Mouse (Mus musculus) midbrain, embryonic 13.5 days (tissue): ENCODE data around the gene Shc1. TPM values are rescaled to one million over a fixed set of nuclear protein-coding genes. Genes with fewer than 3 reads are reported as not detected.

ENCODE experiments used
- ATAC-seq: fragments of 200-750 bp; cut with Nextera tagmentation; 2 replicates; pipeline ENCODE4 v1.8.0; 2017; ENCODE audit warnings: mild to moderate bottlenecking, moderate TSS enrichment, moderate library complexity
- H3K27ac ChIP-seq: fragments of 300-500 bp; sonication (generic); 2 replicates; pipeline ENCODE4 v1.5.1; 2015; ENCODE audit warnings: inconsistent platforms, mild to moderate bottlenecking, moderate library complexity
- H3K27me3 ChIP-seq: fragments of 300-500 bp; sonication (generic); 2 replicates; pipeline ENCODE4 v1.6.1; 2015; ENCODE audit warnings: mild to moderate bottlenecking, inconsistent platforms
- H3K36me3 ChIP-seq: fragments of 300-500 bp; sonication (generic); 2 replicates; pipeline ENCODE4 v1.6.1; 2015; ENCODE audit warnings: mild to moderate bottlenecking, inconsistent platforms
- H3K4me1 ChIP-seq: fragments of 300-500 bp; sonication (generic); replicated peaks from 2 replicates; pipeline ENCODE4 v1.6.1; 2015; ENCODE audit warnings: inconsistent platforms
- H3K4me2 ChIP-seq: fragments of 300-500 bp; sonication (generic); replicated peaks from 2 replicates; pipeline ENCODE4 v1.6.1; 2015; ENCODE audit warnings: moderate library complexity, mild to moderate bottlenecking, inconsistent platforms
- H3K4me3 ChIP-seq: fragments of 300-500 bp; sonication (generic); replicated peaks from 2 replicates; pipeline ENCODE4 v1.5.1; 2015; ENCODE audit warnings: mild to moderate bottlenecking, inconsistent platforms
- H3K9ac ChIP-seq: fragments of 300-500 bp; sonication (generic); replicated peaks from 2 replicates; pipeline ENCODE4 v1.6.1; 2015; ENCODE audit warnings: mild to moderate bottlenecking, inconsistent platforms
- H3K9me3 ChIP-seq: fragments of 300-500 bp; sonication (generic); 2 replicates; pipeline ENCODE4 v1.6.1; 2016; ENCODE audit warnings: mild to moderate bottlenecking, inconsistent platforms
- WGBS: fragments of 180-500 bp; shearing (Covaris S2); methylation state at CpG from one replicate; pipeline ENCODE4 v1.1.7; 2015; 5-methylcytosine and 5-hydroxymethylcytosine counted together
- polyA plus RNA-seq: library from polyadenylated mRNA; unstranded; fragments of >200 nt; fragmentation: Nextera tagmentation; extraction: Ambion mirVana; gene quantifications from 2 replicates; pipeline ENCODE4 v1.2.1, GENCODE M21; 2015

The Shc1 gene
- polyA plus RNA-seq, 1 experiment from 2014 or later, result 17.8 TPM

- ATAC-seq, result no peak
- Histone ChIP-seq H3K27ac (no peak overlapping the region), H3K9me3 (no peaks in the 10 kb centered on the region), H3K4me3 (no peak overlapping the region), H3K27me3 (no peaks in the 10 kb centered on the region), H3K9ac (no peak overlapping the region), H3K4me2 (no peak overlapping the region), H3K4me1 (peaks cover 13% of the 10 kb centered on the region), H3K36me3 (peaks cover 42% of the 10 kb centered on the region)
- 62% methylated on average over 16 of the region's 16 CpGs for WGBS
These were observed 9.8 kb upstream of the Shc1 start for GRCm38 (mm10) chr3:89408448-89408847.

DNA sequence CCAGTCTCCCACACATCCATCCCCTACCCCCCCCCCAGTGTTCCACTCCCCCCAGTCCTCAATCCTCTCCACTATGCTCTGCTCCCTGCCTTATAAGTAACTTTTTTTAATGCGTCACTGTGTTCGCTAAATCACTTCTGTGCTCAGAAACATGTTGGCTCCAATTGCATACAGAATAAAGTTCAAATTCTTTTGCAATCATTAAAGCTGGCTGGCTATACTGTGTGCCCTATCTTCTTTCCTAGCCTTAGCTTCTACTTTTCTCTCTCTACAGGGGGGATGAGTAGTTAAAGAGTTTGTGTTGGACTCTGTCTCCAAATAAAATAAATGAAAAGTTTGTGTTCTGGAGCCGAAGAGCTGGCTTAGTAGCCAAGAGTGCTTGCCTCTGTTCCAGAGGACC is 8.5 kb upstream of the Shc1 start:
- Histone ChIP-seq H3K9ac (no peak overlapping the region), H3K27me3 (no peaks in the 10 kb centered on the region), H3K4me1 (peaks cover 13% of the 10 kb centered on the region), H3K27ac (no peak overlapping the region), H3K9me3 (no peaks in the 10 kb centered on the region), H3K4me2 (no peak overlapping the region), H3K4me3 (no peak overlapping the region), H3K36me3 (peaks cover 41% of the 10 kb centered on the region)
- 94% methylated on average over 3 of the region's 3 CpGs for WGBS
- no peak for ATAC-seq

- Histone ChIP-seq H3K4me1 (peaks cover 13% of the 10 kb centered on the region), H3K9me3 (no peaks in the 10 kb centered on the region), H3K27me3 (no peaks in the 10 kb centered on the region), H3K36me3 (peaks cover 41% of the 10 kb centered on the region), H3K9ac (peak overlapping the region; percentile 60), H3K27ac (peak overlapping the region; percentile 67), H3K4me3 (peak overlapping the region; percentile 52), H3K4me2 (peak overlapping the region; percentile 69)
- 79% methylated on average over 10 of the region's 10 CpGs for WGBS
- no peak for ATAC-seq
These were observed 7.4 kb upstream of the Shc1 start for GRCm38 (mm10) chr3:89410864-89411263.

DNA sequence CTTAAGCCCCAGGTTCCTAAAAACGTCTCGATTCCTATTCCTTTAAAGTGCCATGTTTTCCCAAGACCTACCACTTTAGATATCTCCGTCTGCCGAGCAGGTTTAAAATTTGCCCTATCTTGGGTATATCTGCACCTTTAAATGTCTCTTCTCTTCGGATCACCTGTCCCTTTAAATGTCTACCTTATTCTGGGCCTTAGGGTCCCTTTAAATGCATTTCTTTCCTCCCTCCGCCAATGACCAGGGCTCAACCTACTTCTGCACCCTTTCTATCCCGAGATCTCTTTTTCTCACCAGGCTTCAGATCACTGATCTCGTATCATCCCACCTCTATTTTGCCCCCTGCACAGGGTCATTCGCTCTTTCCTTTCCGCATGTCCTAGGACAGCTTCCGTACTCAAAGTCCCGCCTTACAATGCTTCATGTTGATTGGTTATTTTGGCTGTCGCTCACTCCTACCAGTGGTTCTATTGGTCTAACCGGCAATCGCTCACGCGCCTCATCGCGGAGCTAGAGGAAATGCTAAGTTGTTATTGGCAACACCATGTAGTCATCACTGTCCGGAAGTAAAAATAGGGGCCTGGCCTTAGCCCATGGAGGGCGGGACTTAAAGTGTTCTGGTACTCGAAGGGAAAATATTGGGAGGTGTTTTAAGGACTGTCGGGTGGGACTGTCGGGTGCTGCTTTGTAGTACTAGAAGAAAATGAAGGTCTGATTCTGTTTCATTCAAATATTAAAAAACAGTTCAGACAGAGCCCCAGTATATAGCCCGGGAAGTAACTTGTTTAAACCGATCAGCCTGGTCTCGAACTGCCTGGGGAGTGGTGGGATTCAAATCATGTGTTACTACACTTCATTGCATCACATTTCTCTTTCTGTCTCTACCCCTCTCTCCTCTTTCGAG is 6.5 kb upstream of the Shc1 start, which contains the start of gene Flad1:
Gene Flad1 (minus strand): TSS at position 381 of the 904 bp plus-strand sequence.
- H3K9ac ChIP-seq, result peak within 1 kb of the TSS; percentile 60
- 7% methylated on average over 28 of the region's 28 CpGs for WGBS
- ATAC-seq, result peak; percentile 100
- H3K36me3 ChIP-seq, result peaks cover 43% of the 10 kb centered on the region
- no peaks in the 10 kb centered on the region for H3K9me3 ChIP-seq
- H3K4me2 ChIP-seq, result peak within 1 kb of the TSS; percentile 69
- peaks cover 20% of the 10 kb centered on the region for H3K4me1 ChIP-seq
- no peaks in the 10 kb centered on the region for H3K27me3 ChIP-seq
- peak within 1 kb of the TSS; percentile 67 for H3K27ac ChIP-seq
- H3K4me3 ChIP-seq, result peak within 1 kb of the TSS; percentile 52

GRCm38 (mm10) chr3:89416158-89416557 is 2.1 kb upstream of the Shc1 start:
- no peak overlapping the region for H3K27ac ChIP-seq
- no peaks in the 10 kb centered on the region for H3K27me3 ChIP-seq
- no peak overlapping the region for H3K4me3 ChIP-seq
- WGBS, result 96% methylated on average over 8 of the region's 8 CpGs
- H3K9me3 ChIP-seq, result no peaks in the 10 kb centered on the region
- no peak overlapping the region for H3K4me2 ChIP-seq
- ATAC-seq, result no peak
- no peak overlapping the region for H3K9ac ChIP-seq
- peaks cover 23% of the 10 kb centered on the region for H3K36me3 ChIP-seq
- H3K4me1 ChIP-seq, result peaks cover 42% of the 10 kb centered on the region

GRCm38 (mm10) chr3:89417131-89417530 is 1.1 kb upstream of the Shc1 start:
- H3K4me2 ChIP-seq, result peak overlapping the region; percentile 88
- 28% methylated on average over 2 of the region's 2 CpGs for WGBS
- no peaks in the 10 kb centered on the region for H3K27me3 ChIP-seq
- H3K27ac ChIP-seq, result peak overlapping the region; percentile 74
- H3K4me1 ChIP-seq, result peaks cover 51% of the 10 kb centered on the region
- no peak for ATAC-seq
- H3K36me3 ChIP-seq, result peaks cover 23% of the 10 kb centered on the region
- peak overlapping the region; percentile 66 for H3K9ac ChIP-seq
- peak overlapping the region; percentile 57 for H3K4me3 ChIP-seq
- H3K9me3 ChIP-seq, result no peaks in the 10 kb centered on the region

GRCm38 (mm10) chr3:89417840-89418169 is 438 bp upstream of the Shc1 start:
- Histone ChIP-seq H3K36me3 (peaks cover 23% of the 10 kb centered on the region), H3K4me2 (peak overlapping the region; percentile 88), H3K4me3 (peak overlapping the region; percentile 57), H3K27ac (peak overlapping the region; percentile 74), H3K4me1 (peaks cover 52% of the 10 kb centered on the region), H3K9ac (peak overlapping the region; percentile 66), H3K9me3 (no peaks in the 10 kb centered on the region), H3K27me3 (no peaks in the 10 kb centered on the region)
- ATAC-seq, result peak; percentile 51
- WGBS, result under 1% methylated on average over 20 of the region's 20 CpGs

DNA sequence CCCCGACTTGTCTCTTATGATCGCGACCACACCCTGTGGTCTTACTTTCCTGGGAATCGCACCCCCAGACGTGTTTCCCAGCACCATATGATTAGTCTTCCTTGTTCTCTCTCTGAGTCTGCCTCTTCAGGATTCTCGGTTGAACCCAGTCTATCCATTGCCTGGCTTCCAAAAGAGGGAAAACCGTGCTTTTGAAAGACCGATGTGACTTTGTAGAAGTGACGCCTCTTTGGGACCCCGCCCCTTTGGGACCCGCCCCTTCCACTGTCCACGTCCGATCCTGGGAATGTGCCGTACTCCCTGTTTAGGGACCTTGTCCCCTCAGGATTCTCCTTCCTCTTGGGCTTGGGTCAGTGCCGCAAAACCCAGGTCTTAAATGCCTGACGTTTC is 613 bp downstream of the Shc1 start:
- peak overlapping the region; percentile 88 for H3K4me2 ChIP-seq
- no peaks in the 10 kb centered on the region for H3K9me3 ChIP-seq
- peak overlapping the region; percentile 69 for H3K9ac ChIP-seq
- no peaks in the 10 kb centered on the region for H3K27me3 ChIP-seq
- peak; percentile 18 for ATAC-seq
- peaks cover 58% of the 10 kb centered on the region for H3K4me1 ChIP-seq
- H3K27ac ChIP-seq, result peak overlapping the region; percentile 76
- peak overlapping the region; percentile 57 for H3K4me3 ChIP-seq
- 0% methylated on average over 16 of the region's 16 CpGs for WGBS
- peaks cover 23% of the 10 kb centered on the region for H3K36me3 ChIP-seq

GRCm38 (mm10) chr3:89419571-89419970 is 1.3 kb downstream of the Shc1 start:
- Histone ChIP-seq H3K36me3 (peaks cover 16% of the 10 kb centered on the region), H3K27ac (peak overlapping the region; percentile 76), H3K9me3 (no peaks in the 10 kb centered on the region), H3K4me1 (peaks cover 58% of the 10 kb centered on the region), H3K9ac (peak overlapping the region; percentile 69), H3K27me3 (no peaks in the 10 kb centered on the region), H3K4me3 (peak overlapping the region; percentile 57), H3K4me2 (peak overlapping the region; percentile 88)
- ATAC-seq, result no peak
- 5% methylated on average over 9 of the region's 9 CpGs for WGBS

DNA sequence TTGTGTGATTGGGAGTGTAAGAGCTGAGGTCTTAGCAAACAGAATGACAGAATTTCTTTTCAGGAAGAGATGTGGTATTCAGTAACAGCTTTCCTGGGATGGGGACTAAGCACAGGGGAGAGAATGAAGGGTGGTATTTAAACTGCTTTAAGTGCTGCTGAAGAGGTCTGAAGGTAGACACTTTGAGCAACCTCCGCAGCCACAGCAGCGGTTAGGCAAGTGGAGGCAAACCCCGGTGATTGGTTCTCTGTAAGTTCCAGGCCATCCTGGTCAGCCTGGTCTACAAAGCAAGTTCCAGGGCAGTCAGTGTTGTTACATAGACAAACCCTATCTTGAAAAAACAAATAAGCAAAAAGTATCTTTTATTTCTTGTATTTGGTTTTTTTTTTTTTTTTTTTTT is 1.7 kb downstream of the Shc1 start:
- Histone ChIP-seq H3K36me3 (peaks cover 16% of the 10 kb centered on the region), H3K4me3 (peak overlapping the region; percentile 57), H3K27ac (peak overlapping the region; percentile 76), H3K9me3 (no peaks in the 10 kb centered on the region), H3K4me2 (peak overlapping the region; percentile 88), H3K27me3 (no peaks in the 10 kb centered on the region), H3K4me1 (peaks cover 58% of the 10 kb centered on the region), H3K9ac (peak overlapping the region; percentile 69)
- no peak for ATAC-seq
- WGBS, result 40% methylated on average over 3 of the region's 3 CpGs

- no peak for ATAC-seq
- Histone ChIP-seq H3K9ac (no peak overlapping the region), H3K27me3 (no peaks in the 10 kb centered on the region), H3K4me2 (peak overlapping the region; percentile 58), H3K4me3 (no peak overlapping the region), H3K27ac (no peak overlapping the region), H3K4me1 (peaks cover 58% of the 10 kb centered on the region), H3K36me3 (peaks cover 13% of the 10 kb centered on the region), H3K9me3 (no peaks in the 10 kb centered on the region)
- WGBS, result 64% methylated on average over 2 of the region's 2 CpGs
These were observed 2.2 kb downstream of the Shc1 start for GRCm38 (mm10) chr3:89420421-89420820.

DNA sequence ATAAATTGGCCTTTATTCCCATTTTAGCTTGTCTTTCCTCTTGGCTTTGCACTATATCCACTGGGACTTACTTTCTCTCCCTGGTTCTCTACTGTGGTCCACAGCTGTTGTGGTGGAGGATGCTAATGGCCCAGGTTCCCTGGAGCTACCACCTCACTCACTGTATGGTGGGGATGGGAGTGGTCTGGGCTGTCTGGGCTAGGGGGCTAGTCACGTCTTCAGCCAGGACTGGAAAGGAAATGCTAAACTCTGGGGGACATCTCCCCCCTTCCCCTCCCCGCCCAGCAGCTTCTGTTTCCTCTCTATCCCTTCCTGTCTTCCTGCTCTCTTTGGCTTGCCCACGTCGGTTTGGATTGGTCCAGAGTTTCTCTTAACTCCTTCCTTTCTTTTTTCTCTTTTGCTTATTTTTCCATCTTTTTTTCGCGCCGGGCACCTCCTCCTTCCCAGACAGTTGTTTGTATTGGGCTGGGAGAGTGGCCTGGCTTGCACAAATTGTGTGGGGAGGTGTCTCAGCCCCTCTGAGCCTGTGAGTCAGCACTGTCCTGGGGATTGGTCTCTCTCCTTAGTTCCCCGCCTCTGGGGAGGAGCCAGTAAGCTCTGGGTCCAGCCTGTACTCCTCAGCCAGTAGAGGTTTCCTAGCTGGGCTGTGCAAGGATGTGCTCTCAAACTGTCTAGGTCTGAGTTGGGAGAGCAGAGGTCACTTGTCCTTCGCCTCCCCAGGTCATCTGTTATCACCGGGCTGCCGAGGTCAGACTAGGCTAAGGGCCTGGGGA is 2.9 kb downstream of the Shc1 start:
- Histone ChIP-seq H3K36me3 (peaks cover 9% of the 10 kb centered on the region; the same call in 1 of the 2 replicates), H3K27me3 (no peaks in the 10 kb centered on the region), H3K4me1 (peaks cover 57% of the 10 kb centered on the region), H3K4me3 (peak overlapping the region; percentile 36), H3K27ac (no peak overlapping the region), H3K9me3 (no peaks in the 10 kb centered on the region), H3K9ac (peak overlapping the region; percentile 72), H3K4me2 (peak overlapping the region; percentile 58)
- ATAC-seq, result peak; percentile 37
- WGBS, result 4% methylated on average over 11 of the region's 11 CpGs
